Mouse (Mus musculus) embryonic fibroblast, embryonic 13.5 days (primary cell): ENCODE results near the gene Myh7b.

Experiments used
- CTCF ChIP-seq: IDR thresholded peaks from 2 replicates; pipeline ENCODE4 v1.5.1; 2011; ENCODE audit warnings: mild to moderate bottlenecking, control low read depth, low read length, moderate library complexity, borderline replicate concordance; ENCODE audit not compliant: insufficient read depth
- POLR2A ChIP-seq: IDR thresholded peaks from 2 replicates; pipeline ENCODE4 v1.6.1; 2011; ENCODE audit warnings: low read depth, mild to moderate bottlenecking, control low read depth, low read length, moderate library complexity

DNA sequence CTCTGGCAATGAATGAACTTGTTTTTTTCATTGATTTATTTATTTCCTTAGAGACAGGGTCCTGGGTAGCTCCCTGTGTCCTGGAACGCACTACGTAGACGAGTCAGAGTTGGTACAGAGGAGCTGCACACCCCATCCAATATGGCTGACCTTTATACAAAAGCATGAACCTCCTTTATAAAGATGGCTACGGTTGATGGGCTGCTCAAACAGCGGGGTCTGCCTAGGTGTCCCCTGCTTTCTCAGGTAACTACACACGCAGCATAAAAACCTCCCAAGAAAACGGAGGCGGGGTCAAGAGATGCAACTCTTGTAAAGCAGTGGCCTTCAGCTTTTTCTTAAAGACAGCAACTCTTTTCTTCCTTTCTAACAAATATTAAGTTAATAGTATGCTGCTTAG is 56.9 kb downstream of the Myh7b start:
- TF ChIP-seq POLR2A (no peak), CTCF (no peak)
